Mouse (Mus musculus): ENCODE data around the gene Aqr.

Gene Aqr

GRCm38 (mm10) chr2:114135777-114136176 lies 51.0 kb downstream of the Aqr start:
- no peak for DNase-seq (ENCODE audit: low spot score)

- no peak for DNase-seq (ENCODE audit: low spot score)
Observed at GRCm38 (mm10) chr2:114133355-114133754, 53.5 kb downstream of the Aqr start.

GRCm38 (mm10) chr2:114130657-114131056 lies 56.2 kb downstream of the Aqr start:
- DNase-seq (ENCODE audit: low spot score) = no peak

DNA sequence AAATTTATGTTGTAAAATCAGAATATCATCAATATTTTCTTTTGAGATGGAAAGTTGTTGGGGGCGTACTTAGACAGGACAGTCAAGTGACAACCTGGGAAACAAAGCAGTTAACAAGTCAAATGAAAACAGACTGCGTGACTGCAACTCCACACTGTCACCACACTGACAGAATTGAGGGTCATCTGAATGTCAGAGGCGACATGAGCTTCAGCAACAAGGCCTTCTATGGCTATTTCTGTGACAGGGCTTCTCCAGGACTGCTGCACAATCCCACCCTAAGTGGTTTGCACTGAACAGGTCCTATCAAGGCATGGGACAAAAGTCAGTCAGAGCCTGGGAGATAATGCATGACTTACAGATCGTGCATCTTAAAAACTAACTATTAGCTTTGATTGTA lies 63.5 kb downstream of the Aqr start:
- DNase-seq (ENCODE audit: low spot score) = no peak

DNA sequence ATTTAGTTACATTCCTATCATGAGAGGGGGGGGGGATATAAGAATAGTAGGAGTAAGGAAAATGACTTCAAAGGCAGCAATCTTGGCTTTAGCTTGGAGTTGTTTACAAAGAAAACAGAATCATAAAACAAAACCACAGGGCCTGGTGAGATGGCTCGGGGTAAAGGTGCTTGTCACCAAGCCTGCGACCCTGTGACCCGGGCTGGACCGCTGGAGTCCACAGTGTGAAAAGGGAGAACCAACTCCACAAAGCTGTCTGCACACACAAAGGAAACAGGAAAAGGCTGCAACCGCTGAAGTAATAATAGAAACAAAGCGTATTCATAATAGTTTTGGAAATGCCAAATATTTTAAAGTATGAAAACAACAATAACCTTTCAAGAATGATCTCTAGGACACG lies 67.4 kb downstream of the Aqr start:
- DNase-seq (ENCODE audit: low spot score) = no peak

DNA sequence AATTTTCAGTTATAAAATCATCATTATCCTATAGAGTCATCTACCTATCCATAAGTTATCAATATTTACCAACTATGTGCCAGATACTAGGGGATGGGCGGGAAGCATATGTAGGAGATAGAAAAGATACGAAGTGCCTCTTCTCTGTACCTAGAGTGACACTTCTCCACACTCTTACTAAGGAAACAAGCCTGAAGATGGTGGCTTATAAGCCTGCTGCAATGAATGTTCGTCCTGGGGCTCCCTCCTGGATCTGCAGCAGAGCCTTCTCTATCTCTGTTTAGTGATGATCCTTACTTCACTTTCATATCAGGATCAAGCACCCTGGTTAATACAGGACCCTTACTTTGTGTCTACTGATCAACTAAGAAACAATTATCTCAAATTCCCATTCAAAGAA lies 69.2 kb downstream of the Aqr start:
- no peak for DNase-seq (ENCODE audit: low spot score)

GRCm38 (mm10) chr2:114117235-114117634 lies 69.6 kb downstream of the Aqr start:
- no peak for DNase-seq (ENCODE audit: low spot score)

GRCm38 (mm10) chr2:114115563-114115962 lies 71.3 kb downstream of the Aqr start:
- no peak for DNase-seq (ENCODE audit: low spot score)

GRCm38 (mm10) chr2:114107288-114108278 lies 79.2 kb downstream of the Aqr start:
- DNase-seq (ENCODE audit: low spot score) = no peak

- no peak for DNase-seq (ENCODE audit: low spot score)
Observed at GRCm38 (mm10) chr2:114106383-114106782, 80.4 kb downstream of the Aqr start.

- DNase-seq (ENCODE audit: low spot score) = no peak
Observed at GRCm38 (mm10) chr2:114102471-114102870, 84.4 kb downstream of the Aqr start.

DNA sequence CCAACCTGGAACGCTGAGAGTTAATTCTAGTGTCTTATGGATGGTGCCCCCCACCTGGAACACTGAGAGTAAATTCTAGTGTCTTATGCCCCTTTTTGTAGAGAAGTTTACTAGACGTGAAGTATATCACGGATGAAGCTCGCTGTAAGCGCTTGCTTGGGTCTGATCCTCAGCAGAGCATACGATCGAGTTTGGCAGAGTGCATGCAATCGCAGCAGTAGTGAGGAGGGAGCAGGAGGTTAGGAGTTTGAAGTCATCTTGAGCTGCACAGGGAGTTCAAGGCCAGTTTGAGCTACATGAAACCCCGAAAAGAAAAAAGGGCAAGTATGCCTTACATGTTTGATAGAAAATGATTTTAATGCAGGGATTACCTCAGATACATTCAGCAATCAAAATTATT lies 86.0 kb downstream of the Aqr start:
- no peak for DNase-seq (ENCODE audit: low spot score)

DNA sequence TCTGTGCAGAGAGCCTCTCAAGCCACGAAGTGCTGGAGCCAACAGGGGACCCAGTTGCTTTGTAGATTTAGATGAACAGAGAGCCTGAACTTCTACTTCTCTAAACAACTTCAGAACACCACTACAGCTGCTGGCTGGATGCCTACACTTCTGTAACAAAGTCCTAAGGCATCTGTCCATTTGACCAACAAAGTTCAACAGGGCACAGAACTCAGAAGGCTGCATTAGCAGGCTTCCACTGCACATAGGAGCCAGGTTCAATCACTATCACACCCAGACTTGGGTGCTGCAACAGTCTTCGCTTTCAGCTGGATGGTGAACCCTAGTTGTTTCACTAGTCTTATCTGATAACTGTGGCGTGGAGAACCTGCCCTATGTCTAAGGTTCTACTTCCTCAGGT lies 87.0 kb downstream of the Aqr start:
- DNase-seq (ENCODE audit: low spot score) = no peak

DNA sequence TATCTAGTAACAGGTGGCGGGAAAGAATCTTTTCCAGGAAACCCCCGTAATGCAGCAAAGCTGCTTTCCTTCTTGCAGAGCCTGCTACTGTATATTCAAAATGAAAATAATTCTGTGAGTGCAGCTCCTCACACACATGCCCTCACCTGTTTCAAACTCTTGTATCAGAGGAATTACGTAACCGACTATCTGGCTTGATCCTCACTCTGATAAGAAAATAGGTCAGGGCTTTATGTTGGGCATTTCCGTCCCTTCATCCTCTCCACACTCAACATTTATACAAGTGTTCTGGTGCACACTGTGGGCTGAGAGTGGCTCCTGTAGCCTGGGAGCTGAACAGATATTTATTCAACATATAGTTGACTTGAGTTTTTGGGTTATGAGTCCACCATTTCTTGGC lies 87.7 kb downstream of the Aqr start:
- no peak for DNase-seq (ENCODE audit: low spot score)

DNA sequence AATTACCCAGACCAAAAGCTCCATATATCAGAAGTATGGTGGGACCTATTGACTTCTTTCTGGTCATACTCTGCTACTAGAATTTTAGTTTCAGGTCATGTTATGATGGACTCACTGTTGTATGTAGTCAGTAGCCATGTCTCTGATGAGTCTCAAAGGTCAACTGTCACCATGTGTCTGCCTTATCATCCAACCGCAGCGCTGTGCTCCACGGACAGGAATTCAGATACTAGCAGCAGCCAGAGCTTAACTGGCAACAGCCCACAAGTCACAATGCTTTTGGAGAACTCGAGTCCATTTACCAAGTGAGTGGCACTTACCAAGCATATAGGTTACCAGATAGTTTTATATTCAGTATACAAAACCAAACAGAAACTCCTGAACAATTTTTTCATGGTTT lies 89.2 kb downstream of the Aqr start:
- DNase-seq (ENCODE audit: low spot score) = no peak

- no peak for DNase-seq (ENCODE audit: low spot score)
Observed at GRCm38 (mm10) chr2:114096570-114096969, 90.3 kb downstream of the Aqr start.

GRCm38 (mm10) chr2:114095348-114095747 lies 91.5 kb downstream of the Aqr start:
- DNase-seq (ENCODE audit: low spot score) = no peak

- no peak for DNase-seq (ENCODE audit: low spot score)
Observed at GRCm38 (mm10) chr2:114094696-114095095, 92.1 kb downstream of the Aqr start.

- DNase-seq (ENCODE audit: low spot score) = no peak
Observed at GRCm38 (mm10) chr2:114093577-114093976, 93.2 kb downstream of the Aqr start.

- no peak for DNase-seq (ENCODE audit: low spot score)
Observed at GRCm38 (mm10) chr2:114089862-114090261, 97.0 kb downstream of the Aqr start.

DNA sequence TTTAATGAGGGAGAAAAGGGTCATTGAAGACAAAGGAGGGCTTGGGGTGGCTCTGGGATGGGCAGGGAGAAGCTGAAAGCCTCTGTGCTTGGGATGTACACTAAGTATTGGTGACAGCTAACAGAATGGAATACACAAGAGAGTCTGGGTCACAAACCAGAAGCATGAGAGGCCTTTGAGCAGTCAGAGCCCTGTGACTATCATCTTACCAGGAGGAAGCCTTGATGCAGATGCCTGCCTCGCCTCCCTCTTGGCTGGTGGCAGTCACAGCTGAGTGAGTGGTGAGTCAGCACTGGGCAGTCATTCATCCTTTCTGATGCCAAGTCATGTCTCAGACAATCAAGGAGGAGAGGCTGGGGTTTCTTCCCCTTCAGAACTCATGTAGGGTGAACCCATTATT lies 99.6 kb downstream of the Aqr start:
- DNase-seq (ENCODE audit: low spot score) = no peak

DNA sequence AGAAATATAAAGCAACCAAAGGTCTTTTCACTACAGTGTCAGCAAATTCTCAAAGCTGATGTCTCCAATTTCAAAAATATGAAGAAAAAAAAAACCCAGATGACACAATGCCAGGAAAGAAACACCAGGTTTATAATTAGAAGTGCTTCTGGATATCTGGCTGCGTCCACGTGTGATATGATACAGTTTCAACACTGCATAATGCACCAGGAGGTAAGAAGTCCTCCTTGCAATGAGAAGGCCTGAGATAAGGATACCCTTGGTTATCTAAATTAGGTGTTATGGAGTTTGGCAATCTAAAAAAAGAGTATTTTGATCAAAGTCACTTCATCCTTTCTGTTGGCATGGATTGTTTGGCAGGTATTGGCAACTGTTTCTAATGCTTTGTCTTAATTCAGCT lies 114.9 kb downstream of the Aqr start:
- no peak for DNase-seq (ENCODE audit: low spot score)

GRCm38 (mm10) chr2:114066226-114066625 lies 120.6 kb downstream of the Aqr start:
- DNase-seq (ENCODE audit: low spot score) = no peak

- no peak for DNase-seq (ENCODE audit: low spot score)
Observed at GRCm38 (mm10) chr2:114064004-114064403, 122.8 kb downstream of the Aqr start.
